Mouse (Mus musculus) cerebellum, postnatal 36 days (tissue): ENCODE data around the gene Tmprss9.

Experiments
- DNase-seq, 2 experiments: peaks; one replicate each; pipeline ENCODE4 v3.0.0; 2021 to 2022; ENCODE audit warnings: mixed read lengths in 2 of 2

The Tmprss9 gene

DNA sequence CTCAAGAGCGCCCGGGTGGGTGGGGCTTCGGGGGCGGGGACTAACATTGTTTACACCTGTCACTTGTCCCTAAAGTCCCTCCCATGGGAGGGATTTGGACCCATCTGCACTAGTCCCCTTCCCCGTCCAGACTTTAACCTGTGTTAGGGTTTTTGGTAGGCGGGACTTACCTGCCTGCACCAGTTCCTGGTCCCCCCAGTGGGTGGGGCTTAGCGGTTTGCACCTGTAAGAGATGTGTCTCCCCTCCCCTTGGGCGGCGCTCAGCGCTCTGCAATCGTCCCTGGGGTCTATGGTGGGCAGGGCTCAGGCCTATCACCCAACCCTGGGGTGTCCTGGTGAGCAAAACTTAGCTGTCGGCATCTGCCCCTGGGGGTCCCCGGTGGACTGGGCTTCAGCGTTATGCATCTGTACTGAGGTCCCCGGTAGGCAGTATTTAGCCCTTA, 45.7 kb downstream of the Tmprss9 start:
- DNase-seq, result no peak

GRCm38 (mm10) chr10:80917779-80918434, 46.3 kb downstream of the Tmprss9 start, which contains the start of gene Lmnb2:
Gene Lmnb2 (minus strand): TSS chr10:80918245.
- peak; percentile 85 to 87 for DNase-seq

DNA sequence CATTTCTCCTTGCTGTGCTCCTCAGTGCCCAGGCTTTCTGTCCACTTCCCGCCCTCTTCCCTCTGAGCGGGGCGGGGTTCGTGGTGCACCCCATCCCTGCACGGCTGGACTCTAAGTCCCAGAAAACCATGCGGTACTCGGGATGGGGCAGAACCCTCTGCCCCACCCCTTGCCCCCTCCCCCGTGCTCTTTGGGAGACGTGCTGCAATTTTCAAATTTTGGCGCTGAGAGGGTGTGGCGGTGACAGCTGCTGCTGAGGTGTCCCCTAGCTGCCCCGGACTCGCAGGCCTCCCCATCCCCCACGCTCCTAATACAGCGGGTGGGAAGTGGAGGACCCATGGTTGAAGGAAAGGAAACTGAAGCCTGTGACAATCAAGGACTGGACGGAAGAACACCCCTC, 50.3 kb downstream of the Tmprss9 start:
- DNase-seq, result no peak

- no peak for DNase-seq
These were observed 53.8 kb downstream of the Tmprss9 start for GRCm38 (mm10) chr10:80925472-80925871.

DNA sequence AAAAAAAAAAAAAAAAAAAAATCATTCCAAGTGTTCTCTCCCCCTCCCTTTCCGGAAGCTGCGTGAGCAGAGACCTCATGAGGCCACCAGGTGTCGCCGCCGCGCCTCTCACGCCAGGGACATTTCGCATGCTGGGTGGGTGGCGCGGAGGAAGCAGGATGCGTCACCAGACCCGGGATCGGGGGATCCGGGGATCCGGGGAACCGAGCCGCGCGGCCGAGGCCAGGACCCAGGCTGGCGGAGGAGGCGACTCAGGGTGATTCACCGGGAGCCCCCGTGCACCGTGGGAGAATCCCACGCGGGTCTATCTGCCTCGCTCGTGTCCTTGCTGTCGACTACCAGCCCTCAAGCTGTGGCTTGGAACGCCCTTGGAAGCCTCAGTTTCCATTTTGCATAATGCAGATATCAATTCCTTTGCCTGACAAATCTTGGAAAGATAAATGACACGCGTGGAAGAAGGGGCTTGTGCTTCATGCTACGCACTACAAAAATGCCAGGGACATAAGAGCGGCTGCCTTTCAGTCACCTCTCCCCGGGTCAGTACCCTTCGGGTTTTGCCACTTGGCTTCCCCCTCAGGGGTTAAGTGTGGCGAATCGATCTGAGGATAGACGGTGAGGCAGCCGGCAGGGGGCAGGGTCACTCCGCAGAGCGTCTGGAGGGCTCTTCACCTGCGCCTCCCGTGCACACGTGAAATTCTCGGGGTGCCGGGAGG, 57.1 kb downstream of the Tmprss9 start:
- DNase-seq, result peak; percentile 94 to 95

- DNase-seq, result peak; percentile 98 to 99
These were observed 57.9 kb downstream of the Tmprss9 start, which contains the start of gene Gadd45b for GRCm38 (mm10) chr10:80929299-80930226. Gene Gadd45b (plus strand): TSS chr10:80930073.

DNA sequence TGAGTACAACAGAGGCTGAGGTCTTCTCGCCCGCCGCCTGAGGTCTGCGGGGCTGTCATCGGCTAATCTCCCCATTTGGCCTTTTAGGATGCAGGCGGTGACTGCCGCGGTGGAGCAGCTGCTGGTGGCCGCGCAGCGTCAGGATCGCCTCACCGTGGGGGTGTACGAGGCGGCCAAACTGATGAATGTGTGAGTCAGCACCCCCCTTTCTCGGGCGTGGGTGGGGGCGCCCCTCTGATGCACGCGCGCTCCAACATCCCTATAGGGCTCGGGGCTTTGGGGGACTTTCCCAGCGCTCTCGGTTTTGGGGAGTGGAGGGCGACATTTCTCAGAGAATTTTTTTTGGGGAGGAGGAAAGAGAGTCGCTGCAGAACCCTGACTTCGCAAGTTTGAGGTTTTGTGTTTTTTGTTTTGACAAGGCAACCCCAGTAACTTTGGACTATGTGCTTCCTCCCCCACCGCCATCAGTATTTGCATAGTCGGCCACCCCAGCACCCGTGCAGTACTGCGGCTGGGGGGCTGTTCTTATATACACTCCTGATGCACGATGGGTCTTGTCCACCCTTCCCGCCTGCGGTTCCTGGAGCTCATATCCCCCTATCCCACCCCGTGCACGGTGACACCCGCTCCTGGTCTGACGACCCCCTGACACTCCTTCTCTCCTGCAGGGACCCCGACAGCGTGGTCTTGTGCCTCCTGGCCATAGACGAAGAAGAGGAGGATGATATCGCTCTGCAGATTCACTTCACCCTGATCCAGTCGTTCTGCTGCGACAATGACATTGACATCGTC, 58.9 kb downstream of the Tmprss9 start:
- peak; percentile 55 to 69 for DNase-seq

DNA sequence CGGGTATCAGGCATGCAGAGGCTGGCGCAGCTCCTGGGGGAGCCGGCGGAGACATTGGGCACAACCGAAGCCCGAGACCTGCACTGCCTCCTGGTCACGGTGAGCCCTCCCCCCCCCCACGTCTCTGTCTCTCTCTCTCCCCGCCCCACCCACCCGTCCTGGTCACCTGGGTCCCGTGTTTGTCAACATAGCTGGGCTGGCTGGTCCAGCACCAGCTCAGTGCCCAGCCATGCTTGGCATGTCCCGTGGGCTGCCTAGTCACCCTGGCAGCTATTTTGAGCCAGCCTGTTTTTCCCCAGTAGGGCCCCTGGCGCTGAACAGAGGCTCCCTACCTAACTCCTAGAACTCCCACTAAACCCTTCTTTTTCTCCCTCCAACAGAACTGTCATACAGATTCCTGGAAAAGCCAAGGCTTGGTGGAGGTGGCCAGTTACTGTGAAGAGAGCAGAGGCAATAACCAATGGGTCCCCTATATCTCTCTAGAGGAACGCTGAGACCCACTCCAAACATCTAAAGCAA, 59.6 kb downstream of the Tmprss9 start:
- DNase-seq, result peak; percentile 47 to 50

- DNase-seq, result no peak
These were observed 60.0 kb downstream of the Tmprss9 start for GRCm38 (mm10) chr10:80931695-80932094.

DNA sequence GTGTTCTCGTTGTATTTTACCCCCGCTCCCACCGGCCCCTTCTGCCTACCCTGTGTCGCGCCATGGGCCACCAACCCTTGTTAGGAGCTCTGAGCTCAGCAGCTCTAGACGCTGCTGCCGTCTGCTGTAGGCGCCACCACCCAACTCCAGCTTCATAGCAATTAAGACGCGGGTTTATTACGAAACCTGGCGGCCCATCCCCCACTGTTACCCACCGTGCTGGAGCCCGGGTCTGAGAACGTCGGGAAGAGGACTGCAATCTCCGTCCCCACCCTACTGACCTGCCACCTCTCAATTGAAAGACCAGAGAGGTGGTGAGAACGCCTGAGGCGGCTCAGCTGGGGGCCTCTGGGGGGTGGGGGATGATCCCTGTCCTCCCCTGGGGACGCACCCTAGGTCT, 60.6 kb downstream of the Tmprss9 start:
- no peak for DNase-seq

DNA sequence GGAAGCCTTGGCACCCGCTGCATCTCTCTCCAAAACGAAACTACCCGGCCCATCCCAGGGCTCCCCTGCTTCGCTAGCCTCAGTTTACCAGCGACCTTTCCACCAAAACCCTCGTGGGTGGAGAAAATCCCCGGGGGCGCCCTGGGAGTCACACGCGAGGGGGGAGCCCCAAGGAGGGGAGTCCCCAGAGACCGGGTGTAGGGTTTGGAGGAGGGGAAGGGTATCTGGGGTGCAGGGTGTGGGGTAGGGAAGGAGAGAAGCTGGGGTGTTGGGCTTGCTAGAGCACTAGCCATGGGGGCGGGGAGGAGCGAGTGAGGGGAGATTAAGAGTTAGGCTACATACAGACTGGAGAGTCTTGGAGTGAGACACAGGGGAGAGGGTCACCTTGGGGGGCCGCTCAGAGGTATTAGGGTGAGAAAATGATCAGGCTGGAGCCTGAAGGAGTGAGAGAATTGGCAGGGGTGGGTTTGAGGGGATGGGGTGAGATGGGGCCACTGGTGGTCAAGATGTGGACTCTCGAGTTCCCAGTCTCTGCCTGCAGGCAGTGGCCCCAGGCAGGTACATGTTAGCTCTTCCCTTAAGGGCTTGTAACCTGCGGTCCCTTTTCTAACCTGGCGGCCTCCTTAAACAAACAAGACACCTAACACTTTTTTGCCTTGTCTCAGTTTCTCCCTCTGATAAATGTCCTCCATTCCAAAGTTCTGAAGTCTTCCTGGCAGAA, 61.2 kb downstream of the Tmprss9 start:
- no peak for DNase-seq

DNA sequence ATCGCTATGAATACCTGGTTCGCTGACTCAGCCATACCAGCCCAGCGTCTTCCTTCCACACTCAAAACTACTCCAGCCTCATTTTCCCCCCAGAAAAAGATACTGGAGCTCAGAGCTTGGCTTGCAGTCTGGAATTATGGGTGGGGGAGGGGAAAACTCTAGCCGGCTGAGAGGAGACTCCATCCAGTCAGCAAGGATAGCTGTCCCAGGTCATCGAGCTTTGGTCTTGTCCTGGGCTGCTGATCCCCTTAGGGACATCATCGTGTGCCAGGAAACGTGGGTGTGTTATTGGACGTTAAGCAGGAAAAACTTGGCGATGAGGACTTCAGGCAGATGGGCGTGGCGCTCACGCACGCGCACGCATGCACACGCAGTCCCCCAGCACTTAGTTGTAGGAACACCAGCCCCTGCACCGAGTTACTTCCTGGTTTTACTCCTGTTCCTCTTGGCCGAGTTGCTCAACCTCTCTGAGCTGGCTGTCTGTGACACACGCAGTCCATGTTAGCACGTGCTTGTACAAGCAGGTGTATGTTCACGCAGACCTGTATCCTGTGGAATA, 61.9 kb downstream of the Tmprss9 start:
- no peak for DNase-seq

GRCm38 (mm10) chr10:80934136-80934985, 62.7 kb downstream of the Tmprss9 start:
- DNase-seq, result no peak

DNA sequence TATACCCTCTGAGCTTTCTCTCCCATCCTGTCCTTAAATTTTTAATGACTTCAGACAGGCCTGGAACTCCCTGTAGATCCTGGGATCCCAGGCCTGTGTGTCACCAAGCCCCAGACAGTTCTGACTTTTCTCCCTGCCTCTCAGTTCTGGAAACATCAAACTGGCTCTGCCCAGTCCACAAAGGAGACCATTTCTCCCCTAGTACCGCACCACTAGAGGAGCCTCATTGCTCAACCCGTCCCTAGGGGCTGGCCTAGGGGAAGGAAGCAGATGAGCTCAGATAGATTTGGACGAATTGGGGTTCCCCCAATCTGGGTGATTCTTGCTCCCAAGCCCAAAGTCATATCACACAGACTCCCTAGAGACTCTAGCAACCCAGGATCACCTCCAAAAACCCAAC, 63.6 kb downstream of the Tmprss9 start:
- no peak for DNase-seq

GRCm38 (mm10) chr10:80935698-80936097, 64.0 kb downstream of the Tmprss9 start:
- DNase-seq, result no peak

GRCm38 (mm10) chr10:80936135-80936809, 64.6 kb downstream of the Tmprss9 start:
- DNase-seq, result peak; percentile 58 to 72

- no peak for DNase-seq
These were observed 65.1 kb downstream of the Tmprss9 start for GRCm38 (mm10) chr10:80936810-80937164.

- peak in 1 of 2 experiments; percentile 43 for DNase-seq
These were observed 66.0 kb downstream of the Tmprss9 start for GRCm38 (mm10) chr10:80937646-80938045.

DNA sequence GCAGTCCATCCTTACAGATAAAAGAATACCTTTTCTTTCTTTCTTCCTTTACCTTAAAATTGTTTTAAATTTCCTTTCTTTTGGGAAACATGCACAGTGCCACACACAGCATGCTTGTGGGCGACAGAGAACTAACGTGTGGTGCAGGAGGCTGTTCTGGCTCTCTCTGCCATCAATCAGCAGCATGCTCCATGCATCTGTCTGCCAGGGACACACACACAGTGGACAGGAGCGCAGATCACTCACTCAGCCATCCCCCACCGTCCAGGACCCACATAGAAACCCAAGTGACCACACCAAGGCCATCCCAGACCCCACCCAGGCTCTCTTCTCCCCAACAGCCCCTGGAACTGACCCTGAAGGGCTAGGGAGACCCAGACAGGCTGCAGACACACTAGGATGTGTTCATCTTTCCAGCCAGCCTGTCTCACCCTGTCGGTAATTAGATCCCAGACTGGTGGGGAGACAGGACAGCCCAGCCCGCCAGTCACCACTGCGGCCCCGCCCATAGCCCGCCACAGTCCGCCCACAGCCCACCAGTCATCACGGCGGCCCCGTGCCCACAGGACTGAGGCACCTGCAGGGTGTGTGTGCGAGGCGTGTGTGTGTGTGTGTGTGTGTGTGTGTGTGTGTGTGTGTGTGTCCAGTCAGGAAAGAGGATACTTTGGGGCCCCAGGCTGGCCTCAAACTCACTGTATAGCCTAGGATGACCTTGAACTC, 67.3 kb downstream of the Tmprss9 start:
- no peak for DNase-seq
